Mouse (Mus musculus): ENCODE results near the gene Lgr5.

Lgr5 gene

DNA sequence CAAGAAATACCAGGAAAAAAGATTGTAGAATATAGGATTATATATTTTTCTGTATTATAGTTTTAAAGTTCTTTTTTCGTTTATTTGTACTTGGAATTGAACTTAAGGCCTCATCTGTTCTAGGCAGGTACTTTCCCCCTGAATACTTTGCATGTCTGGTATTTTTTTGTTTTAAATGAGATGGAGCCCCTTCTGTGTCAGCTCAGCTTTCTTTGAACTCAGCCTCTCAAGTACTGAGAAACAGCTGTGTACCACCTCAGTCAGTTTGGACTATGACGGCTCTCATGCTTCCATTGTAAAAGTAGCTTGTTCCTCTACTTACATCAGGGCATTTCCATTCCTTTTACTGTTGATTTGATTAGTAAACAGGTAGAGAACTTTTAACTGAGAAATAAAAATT lies 174.1 kb downstream of the Lgr5 start:
- DNase-seq, result no peak

DNA sequence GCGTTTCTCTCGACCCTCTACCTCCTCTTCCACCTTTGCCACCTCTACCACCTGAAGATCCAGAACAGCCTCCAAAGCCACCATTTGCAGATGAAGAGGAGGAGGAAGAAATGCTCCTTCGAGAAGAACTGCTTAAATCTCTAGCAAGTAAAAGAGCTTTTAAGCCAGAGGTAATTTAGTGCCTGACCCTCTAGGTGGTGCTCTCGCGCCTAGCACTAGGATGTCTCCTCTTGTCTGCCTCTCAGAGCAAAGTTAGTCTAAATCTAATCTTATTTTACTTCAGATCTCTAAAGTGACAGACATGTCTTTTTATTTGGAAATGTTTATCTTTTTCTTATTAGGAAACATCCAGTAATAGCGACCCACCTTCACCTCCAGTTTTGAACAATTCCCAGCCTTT lies 181.2 kb downstream of the Lgr5 start:
- peak; percentile 58 for DNase-seq
